Mouse (Mus musculus) macrophage (primary cell): ENCODE data around the gene Tuba1b. TPM values are rescaled to one million over a fixed set of nuclear protein-coding genes. Genes with fewer than 3 reads are reported as not detected.
"Not testable (repeated sequence)": the region's sequence is repeated elsewhere in the genome, so short reads cannot be mapped to it uniquely, and the experiment has no call there.

ENCODE experiments used
- H3K27ac ChIP-seq: fragments of 350-480 bp; formaldehyde crosslinking; 2 replicates; pipeline ENCODE4 v1.9.0; 2021
- H3K36me3 ChIP-seq: fragments of 350-480 bp; formaldehyde crosslinking; 2 replicates; pipeline ENCODE4 v1.9.0; 2021; ENCODE audit errors: inconsistent target
- H3K4me3 ChIP-seq: fragments of 350-480 bp; formaldehyde crosslinking; 2 replicates; pipeline ENCODE4 v1.9.0; 2021; ENCODE audit errors: inconsistent target
- H3K79me2 ChIP-seq: fragments of 350-480 bp; formaldehyde crosslinking; 2 replicates; pipeline ENCODE4 v1.9.0; 2021; ENCODE audit errors: inconsistent target
- WGBS: methylation state at CpG from one replicate; pipeline ENCODE4 v1.1.7; 2026; ENCODE audit warnings: inconsistent platforms; ENCODE audit not compliant: missing documents; 5-methylcytosine and 5-hydroxymethylcytosine counted together
- polyA plus RNA-seq: library from polyadenylated mRNA; stranded (reverse); fragments of 250-400 nt; gene quantifications from 3 replicates; pipeline ENCODE4 v1.2.4, GENCODE M21; 2018; ENCODE audit warnings: inconsistent platforms
- total RNA-seq, 78 experiments: library from RNA; depleted of rRNA; stranded (reverse); fragments of 250-400 nt; gene quantifications; 1 replicate in 9 of 78; 2 replicates in 24 of 78; 3 replicates in 43 of 78; 4 replicates in 2 of 78; pipeline ENCODE4 v1.2.4; 2018; ENCODE audit warnings: inconsistent platforms in 56 of 78

Tuba1b gene
- 100 to 1,000 TPM in 1 of 26 experiments, 10 to 100 TPM in 25; 26.7 to 113 (median 46.1) TPM for total RNA-seq (2018; cell fraction: chromatin; rRNA removed)
- total RNA-seq (2018; cell fraction: cytosol; rRNA removed) = 100 to 1,000 TPM; 295 to 861 (median 494) TPM
- total RNA-seq (2018; cell fraction: nucleus; rRNA removed) = 100 to 1,000 TPM in 19 of 26 experiments, 10 to 100 TPM in 7; 59.3 to 433 (median 153) TPM
- polyA plus RNA-seq = 371 to 1,063 TPM (median 789 TPM) in 3 replicates

DNA sequence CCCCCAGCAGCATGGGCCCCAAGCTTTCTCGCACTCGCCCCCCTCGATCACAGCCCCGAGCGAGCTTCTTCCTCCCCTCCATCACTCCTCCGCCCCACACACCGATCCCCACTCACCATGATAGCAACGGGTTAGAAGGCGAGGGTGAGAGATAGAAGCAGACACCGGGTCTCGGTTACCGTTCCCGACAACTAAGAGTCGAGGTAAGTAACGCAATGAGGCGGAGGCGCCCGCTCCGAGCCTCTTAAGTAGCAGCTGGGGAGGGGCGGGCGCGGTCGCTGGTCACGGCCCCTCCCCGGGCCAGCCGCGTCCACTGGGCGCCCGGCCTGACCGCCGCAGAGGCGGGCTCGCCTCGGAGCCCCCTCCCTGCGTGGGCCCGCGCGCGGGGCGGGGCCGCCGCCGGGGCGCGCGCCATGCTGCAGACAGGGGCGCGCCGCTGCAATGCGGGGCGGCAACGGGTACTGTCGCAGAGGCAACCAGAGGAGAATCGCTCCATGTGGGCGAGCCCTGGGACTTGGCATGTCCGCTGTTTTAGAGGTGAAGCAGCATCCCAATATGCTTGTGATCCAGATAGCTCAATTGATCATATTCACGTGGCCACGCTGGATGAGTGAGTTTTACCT is at the start of gene Tuba1b:
TSS of gene Tuba1b (minus strand) at position 349 of the 623 bp plus-strand sequence.
- 0% methylated on average over 39 of the region's 58 CpGs for WGBS
- peak within 1 kb of the TSS; percentile 95 for H3K27ac ChIP-seq
- no peaks in the 10 kb centered on the region for H3K36me3 ChIP-seq

DNA sequence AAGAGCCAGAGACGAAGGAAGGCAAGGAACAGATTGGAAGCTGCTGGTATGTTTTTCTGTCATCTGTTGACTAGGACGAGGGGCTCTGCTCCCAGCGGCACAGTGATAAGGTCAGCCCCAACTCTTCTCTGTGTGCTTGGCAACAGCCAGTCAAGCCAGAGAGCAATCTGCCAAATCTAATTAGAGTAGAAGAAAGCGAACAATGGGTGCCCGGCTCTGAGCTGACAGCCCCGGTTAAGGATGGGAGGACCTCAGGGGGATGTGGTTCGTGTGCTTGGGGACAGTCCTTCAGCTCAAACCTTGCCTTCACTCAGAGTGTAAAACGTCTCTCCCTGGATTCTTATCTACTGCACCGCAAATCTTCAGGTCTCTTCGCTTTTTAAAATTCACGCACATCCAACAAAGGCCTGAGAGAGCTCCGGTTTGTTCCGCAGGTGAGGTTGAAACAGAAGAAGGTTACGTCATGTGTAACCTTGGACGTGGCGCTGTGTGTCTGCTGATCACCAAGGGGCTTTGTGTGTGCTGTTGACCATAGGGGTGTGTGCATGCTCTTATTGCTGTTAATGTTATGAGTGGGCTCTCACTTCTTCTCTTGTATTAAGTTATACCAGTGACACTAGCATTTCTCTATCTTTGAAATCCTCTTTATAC is 49.2 kb upstream of the Tuba1b start:
- H3K36me3 ChIP-seq = no peaks in the 10 kb centered on the region
- over 99% methylated on average over 16 of the region's 16 CpGs for WGBS
- no peaks in the 10 kb centered on the region for H3K79me2 ChIP-seq
- no peak overlapping the region for H3K27ac ChIP-seq
- H3K4me3 ChIP-seq = no peak overlapping the region

More for the DNA sequence above, at the start of gene Tuba1b:
- peaks cover 23% of the 10 kb centered on the region for H3K79me2 ChIP-seq
- H3K4me3 ChIP-seq = peak within 1 kb of the TSS; percentile 89

DNA sequence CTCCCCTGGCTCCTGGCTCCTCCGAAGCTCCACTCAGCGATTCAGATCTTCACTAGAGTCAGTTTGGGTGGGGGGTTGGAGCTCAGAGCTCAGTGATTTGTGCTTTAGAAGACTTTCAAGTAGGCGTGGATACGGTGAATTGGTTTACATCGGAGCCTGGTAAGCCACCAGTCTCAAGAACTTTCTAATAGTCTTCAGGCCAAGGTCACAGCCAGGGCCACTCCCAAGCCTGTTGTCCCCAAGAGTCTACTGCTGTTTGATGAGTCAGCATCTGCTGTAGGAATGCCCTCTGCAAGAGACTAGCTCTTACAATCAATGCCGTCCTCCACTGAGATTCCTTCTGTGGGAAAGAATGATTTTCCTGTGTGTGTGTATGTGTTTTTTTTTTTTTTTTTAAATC is 47.7 kb upstream of the Tuba1b start:
- no peaks in the 10 kb centered on the region for H3K36me3 ChIP-seq
- no peaks in the 10 kb centered on the region for H3K79me2 ChIP-seq
- H3K27ac ChIP-seq = no peak overlapping the region
- H3K4me3 ChIP-seq = no peak overlapping the region
- WGBS = 87% methylated on average over 6 of the region's 6 CpGs

DNA sequence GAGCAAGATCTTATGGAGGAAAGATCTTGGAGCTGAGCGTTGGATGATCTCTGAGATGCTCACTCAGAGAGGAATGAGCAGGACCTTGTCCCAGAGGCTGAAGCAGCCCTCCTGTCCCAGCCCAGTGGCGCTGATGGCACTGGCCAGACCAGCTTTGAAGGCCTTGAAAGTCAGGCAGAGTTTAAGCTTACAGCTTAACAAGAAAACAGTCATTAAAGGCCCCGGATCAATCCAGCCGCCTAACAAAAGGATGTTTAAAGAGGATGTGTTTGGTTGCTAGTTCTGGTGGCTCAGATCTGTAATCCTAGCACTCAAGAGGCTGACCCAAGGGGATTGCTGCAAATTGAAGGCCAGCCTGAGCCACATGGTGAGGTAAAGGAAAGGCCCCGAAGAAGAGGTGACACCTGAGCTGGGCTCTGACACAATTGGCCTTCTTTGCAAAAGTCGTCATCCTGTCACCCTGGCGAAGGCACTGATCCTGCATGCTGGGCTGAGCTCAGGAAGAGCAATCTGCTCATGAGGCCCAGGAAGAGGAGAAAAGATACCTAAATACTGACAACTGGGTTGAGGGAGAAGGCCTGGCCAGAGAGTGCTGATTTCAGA is 45.7 kb upstream of the Tuba1b start:
- Histone ChIP-seq H3K4me3 (no peak overlapping the region), H3K36me3 (no peaks in the 10 kb centered on the region), H3K27ac (no peak overlapping the region), H3K79me2 (no peaks in the 10 kb centered on the region)
- WGBS = 85% methylated on average over 7 of the region's 7 CpGs

DNA sequence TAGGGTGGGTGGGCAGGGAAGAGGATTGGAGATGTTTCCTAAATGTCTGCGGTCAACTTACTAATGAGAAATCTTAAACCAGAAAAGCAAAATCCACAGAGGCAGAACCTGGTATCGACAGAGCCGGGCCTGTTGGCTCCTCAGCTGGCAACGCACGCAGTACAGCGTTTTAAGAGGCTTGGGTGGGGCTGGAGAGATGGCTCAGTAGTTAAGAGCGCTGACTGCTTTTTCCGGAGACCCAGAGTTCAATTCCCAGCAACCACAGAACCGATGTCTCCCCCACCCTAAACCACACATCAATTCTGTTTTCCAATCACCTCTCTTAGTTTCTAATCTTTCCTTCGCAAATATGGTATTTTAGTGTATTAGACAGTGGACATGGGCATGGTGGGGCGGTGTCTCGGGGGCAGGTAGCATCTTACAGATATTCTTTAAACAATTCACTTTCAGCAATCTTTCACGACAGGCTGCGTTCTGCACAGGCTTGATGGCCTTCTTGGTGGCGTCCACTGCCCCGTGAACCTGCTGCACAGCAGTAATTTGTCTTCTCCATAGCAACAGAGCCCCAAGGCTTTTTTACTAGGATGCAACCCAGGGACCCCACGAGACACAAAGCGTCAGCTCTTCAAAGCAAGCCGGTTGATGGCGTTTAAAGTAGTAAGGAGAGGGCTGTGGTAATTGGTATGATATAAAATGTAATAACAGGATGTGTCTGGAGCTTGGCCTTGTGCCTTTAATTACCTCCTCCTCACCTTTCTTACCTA is 44.2 kb upstream of the Tuba1b start:
- Histone ChIP-seq H3K79me2 (no peaks in the 10 kb centered on the region), H3K36me3 (no peaks in the 10 kb centered on the region), H3K27ac (no peak overlapping the region), H3K4me3 (no peak overlapping the region)
- WGBS = 91% methylated on average over 20 of the region's 20 CpGs

DNA sequence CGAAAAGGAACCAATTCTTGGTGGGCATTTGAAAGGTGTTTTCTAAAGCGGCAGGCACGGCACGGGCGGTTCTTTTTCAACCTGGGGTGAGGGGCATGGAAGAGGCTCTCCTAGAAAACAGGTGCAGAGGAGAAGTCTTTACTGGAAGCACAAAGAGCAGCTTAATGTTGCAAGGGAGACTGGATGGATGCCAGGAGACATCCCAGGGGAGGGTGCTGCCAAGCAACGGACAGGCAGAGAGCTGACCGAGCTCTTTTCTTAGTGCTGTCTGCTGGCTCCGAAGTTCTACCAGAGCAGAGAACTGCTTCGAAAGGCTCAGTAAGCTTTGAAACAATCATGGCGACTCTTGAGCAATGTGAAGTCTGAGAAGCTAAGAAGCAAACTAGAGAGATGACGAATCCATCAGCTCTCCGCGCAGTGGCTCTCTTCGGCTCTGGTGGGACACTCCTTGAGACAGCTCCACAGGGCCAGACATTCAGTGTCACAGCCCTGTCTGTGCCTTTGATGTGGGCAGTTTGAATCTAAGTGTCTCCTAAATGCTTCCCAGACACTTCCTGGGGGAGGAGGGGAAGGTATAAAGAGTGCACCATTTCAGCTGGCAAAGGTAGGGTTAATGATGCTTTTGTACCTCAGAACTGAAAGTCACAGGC is 43.5 kb upstream of the Tuba1b start:
- Histone ChIP-seq H3K36me3 (no peaks in the 10 kb centered on the region), H3K27ac (no peak overlapping the region), H3K4me3 (no peak overlapping the region), H3K79me2 (no peaks in the 10 kb centered on the region)
- 96% methylated on average over 14 of the region's 14 CpGs for WGBS

DNA sequence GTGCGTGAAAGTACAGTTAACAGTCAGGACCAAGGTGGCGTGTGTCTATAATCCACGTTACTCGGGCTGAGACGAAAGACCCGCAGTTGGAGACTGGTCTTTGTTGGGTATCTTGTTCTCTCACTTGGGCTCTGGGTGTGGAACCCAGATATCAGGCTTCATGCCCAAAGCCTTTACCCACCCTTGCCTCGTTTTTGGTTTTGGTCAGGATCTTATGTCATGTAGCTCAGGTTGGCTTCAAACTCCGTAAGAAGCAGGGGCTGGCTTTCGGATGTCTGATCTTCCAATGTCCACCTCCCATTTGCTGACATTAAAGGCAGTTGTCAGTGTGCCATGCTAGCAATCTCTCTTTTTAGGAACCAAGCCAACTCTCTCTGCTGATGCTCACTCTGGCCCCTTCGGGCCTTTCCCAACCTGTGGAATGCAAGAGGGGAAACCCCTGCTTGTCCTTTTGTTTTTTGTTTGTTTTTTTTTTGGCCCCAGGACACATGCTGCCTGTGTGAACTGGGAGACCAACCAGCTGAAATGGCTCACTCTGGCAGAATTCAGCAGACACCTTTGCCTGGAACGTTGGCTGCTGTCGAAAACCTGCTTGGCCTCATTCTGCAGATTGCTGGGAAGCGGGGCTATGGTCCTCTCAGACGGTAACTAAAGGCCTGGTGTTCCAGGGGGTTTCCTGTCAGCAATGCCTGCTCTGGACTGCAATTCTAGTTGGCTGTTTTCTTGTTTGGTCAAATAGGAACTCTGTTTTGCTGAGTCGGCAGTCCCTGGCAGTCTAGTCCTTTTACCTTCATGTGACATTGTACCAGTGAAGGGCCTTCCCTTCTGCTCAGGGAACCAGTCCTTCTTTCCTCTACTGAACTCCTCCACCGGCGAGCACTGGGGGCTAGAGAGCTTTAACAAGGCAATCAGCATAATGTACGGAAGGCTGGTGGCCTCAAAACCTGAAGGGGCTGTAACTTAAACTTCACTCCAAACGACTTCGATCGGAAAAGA is 42.7 kb upstream of the Tuba1b start:
- no peak overlapping the region for H3K4me3 ChIP-seq
- no peaks in the 10 kb centered on the region for H3K79me2 ChIP-seq
- 86% methylated on average over 21 of the region's 21 CpGs for WGBS
- H3K36me3 ChIP-seq = no peaks in the 10 kb centered on the region
- H3K27ac ChIP-seq = no peak overlapping the region

DNA sequence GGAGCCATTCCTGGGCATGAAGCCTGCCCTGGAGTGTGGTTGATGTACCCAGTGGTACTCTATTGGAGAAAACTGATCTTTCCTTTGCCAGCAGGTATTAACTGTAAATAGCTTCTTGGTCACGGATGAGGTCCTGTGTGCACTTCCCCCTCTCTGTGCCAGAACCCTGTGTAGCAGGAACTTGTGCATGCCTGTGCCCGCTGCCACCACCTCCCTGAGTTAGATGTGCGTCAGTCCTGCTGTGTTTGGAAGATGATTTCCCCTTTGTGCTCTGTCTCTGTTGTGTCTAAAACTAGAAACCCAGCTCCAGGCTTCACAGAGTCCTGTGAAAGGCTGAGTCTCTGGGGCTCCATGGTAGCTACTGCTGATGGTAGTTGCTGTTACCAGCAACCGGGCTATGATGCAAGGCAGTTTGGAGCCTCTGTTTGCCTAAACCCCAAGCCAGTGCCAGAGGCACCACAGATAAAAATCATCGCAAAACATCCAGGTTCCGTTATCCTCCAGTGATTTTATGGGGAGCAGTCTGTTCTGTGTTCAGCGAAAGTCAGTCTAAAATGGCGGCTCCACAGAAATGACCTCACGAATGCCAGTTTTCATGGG is 38.8 kb upstream of the Tuba1b start:
- WGBS = 61% methylated on average over 9 of the region's 9 CpGs
- H3K27ac ChIP-seq = no peak overlapping the region
- no peaks in the 10 kb centered on the region for H3K36me3 ChIP-seq
- H3K4me3 ChIP-seq = no peak overlapping the region
- no peaks in the 10 kb centered on the region for H3K79me2 ChIP-seq

DNA sequence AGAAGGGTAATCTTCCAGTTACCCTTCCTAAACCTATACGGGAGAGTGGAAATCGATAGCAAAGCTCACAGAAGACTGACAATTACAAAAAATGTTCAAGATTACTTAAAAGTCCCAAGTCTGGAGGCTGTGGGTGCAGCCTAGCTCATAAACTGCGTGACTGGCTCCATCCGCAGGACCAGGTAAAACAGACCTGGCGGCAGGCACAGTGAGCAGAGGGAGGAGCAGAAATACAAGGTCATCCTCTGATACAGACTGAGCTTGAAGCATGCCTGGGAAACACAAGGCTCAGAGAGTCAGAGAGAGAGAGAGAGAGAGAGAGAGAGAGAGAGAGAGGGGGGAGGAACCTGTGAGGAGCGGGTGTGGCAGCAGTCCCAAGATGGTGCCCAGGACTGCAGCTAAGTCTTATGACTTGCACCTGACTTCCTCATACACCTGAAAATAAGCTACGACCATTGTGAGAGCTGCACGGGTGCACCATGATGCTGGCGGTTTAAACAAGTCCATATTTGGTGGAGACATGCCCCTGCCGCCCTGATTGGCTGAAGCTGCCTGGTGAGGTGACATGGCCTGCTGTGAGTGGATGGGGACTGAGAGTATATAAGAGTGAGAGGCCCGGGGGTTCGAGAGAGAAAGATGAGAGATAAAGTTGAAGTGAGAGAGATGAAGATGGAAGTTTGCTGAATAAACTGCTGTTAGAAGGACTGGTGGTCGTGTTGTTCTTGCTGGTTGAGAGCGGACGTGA is 37.4 kb upstream of the Tuba1b start:
- 88% methylated on average over 15 of the region's 15 CpGs for WGBS
- not testable (repeated sequence) for H3K79me2 ChIP-seq, H3K36me3 ChIP-seq, H3K4me3 ChIP-seq, H3K27ac ChIP-seq

DNA sequence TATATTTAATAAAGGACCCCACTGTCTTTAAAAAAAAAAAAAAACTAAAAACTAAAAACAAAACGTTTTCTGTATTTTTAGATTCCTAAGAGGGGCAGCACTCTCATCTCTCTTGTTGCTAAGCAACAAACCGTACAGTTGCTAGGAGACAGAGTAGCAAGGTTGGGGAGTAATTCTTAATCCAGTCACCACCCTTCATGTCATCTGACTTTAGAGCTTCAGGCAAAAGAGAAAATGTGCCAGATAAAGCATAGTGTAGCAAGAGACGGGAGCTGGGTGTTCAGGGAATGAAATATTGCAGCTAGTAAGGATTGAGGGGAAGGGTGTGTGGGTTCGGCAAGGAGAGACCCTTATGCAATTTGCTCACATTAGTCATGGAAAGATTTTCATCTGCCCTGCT is 36.7 kb upstream of the Tuba1b start:
- 75% methylated on average over 4 of the region's 4 CpGs for WGBS
- Histone ChIP-seq H3K4me3 (no peak overlapping the region), H3K36me3 (no peaks in the 10 kb centered on the region), H3K27ac (no peak overlapping the region), H3K79me2 (no peaks in the 10 kb centered on the region)

DNA sequence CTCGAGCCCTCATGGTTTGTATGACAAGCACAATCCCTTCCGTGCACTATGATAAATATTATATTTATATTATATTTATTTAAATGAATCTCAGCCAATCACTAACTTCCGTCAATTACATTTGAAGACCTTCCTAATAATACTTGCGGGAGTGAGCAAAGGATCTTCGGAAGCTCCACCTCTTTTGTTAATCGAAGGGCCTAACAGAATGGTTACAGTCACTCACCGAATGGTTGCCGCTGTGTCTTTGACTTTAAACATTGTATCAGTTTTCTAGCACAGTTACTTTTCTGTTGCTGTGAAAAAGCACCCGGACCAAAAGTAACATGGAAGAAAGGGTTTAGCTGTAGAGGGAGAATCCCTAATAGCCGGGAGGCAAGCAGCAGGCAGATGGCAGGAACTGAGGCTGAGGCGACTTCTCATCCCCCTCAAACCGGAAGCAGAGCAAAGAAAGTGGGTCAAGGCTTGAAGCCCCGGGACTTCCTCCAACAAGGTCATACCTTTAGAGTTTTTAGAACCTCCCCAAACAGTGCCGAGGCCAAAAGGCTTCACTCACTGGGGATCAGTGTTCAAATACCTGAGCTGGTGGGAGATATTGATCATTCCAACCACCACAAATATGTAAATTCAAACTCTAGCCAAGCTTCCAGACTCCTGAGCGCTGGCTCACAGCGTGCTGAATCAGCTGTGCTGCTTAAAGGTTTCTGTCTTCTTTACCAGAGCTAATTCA is 35.2 kb upstream of the Tuba1b start:
- 49% methylated on average over 16 of the region's 16 CpGs for WGBS
- Histone ChIP-seq H3K27ac (no peak overlapping the region), H3K4me3 (no peak overlapping the region), H3K36me3 (no peaks in the 10 kb centered on the region), H3K79me2 (no peaks in the 10 kb centered on the region)
